Mouse (Mus musculus) E14TG2a.4 (cell line): ENCODE results near the gene Tmem246.
A peak's percentile ranks its signal among the peaks of the same experiment; 100 is the strongest.
"Not testable (repeated sequence)": the region's sequence is repeated elsewhere in the genome, so short reads cannot be mapped to it uniquely, and the experiment has no call there.

Source experiments
- H3K27me3 ChIP-seq: 2 replicates; pipeline ENCODE4 v1.6.1; 2014; ENCODE audit warnings: low read length, control low read depth; ENCODE audit not compliant: insufficient read depth
- H3K36me3 ChIP-seq: 2 replicates; pipeline ENCODE4 v1.6.1; 2014; ENCODE audit warnings: low read length, control low read depth; ENCODE audit not compliant: insufficient read depth
- H3K4me1 ChIP-seq: replicated peaks from 2 replicates; pipeline ENCODE4 v1.6.1; 2014; ENCODE audit warnings: low read depth, low read length, control low read depth
- H3K4me3 ChIP-seq: replicated peaks from 2 replicates; pipeline ENCODE4 v1.5.1; 2014; ENCODE audit warnings: mild to moderate bottlenecking, low read length
- H3K9me3 ChIP-seq: 2 replicates; pipeline ENCODE4 v1.6.1; 2014; ENCODE audit warnings: low read length, control low read depth
- CTCF ChIP-seq: conservative IDR thresholded peaks from 2 replicates; pipeline ENCODE4 v1.5.1; 2014; ENCODE audit warnings: low read length
- NANOG ChIP-seq: IDR thresholded peaks from 2 replicates; pipeline ENCODE4 v1.6.1; 2014; ENCODE audit warnings: borderline replicate concordance, low read length, mixed read lengths
- POU5F1 ChIP-seq: IDR thresholded peaks from 2 replicates; pipeline ENCODE4 v1.6.1; 2014; ENCODE audit warnings: low read length, borderline replicate concordance

The Tmem246 gene

GRCm38 (mm10) chr4:49597183-49598100, at the start of gene Tmem246:
Tmem246 (minus strand) TSS chr4:49597876.
- H3K4me1 ChIP-seq, result no peaks in the 10 kb centered on the region; the same call in 1 of the 2 replicates
- H3K9me3 ChIP-seq, result no peaks in the 10 kb centered on the region
- no peaks in the 10 kb centered on the region for H3K36me3 ChIP-seq
- TF ChIP-seq POU5F1, result no peak
- TF ChIP-seq NANOG, result no peak
- TF ChIP-seq CTCF, result no peak
- H3K4me3 ChIP-seq, result peak within 1 kb of the TSS; percentile 88
- H3K27me3 ChIP-seq, result peaks cover 47% of the 10 kb centered on the region

- Histone ChIP-seq H3K4me3 (no peak overlapping the region), H3K36me3 (peaks cover 83% of the 10 kb centered on the region)
Measured at GRCm38 (mm10) chr4:49639913-49640312, 42.2 kb upstream of the Tmem246 start.

GRCm38 (mm10) chr4:49637821-49638220, 40.1 kb upstream of the Tmem246 start:
- Histone ChIP-seq H3K27me3 (no peaks in the 10 kb centered on the region), H3K36me3 (peaks cover 79% of the 10 kb centered on the region), H3K4me3 (no peak overlapping the region), H3K9me3 (no peaks in the 10 kb centered on the region), H3K4me1 (peaks cover 4% of the 10 kb centered on the region; the same call in 1 of the 2 replicates)
- TF ChIP-seq NANOG (no peak), POU5F1 (no peak), CTCF (no peak)

More at GRCm38 (mm10) chr4:49639913-49640312, 42.2 kb upstream of the Tmem246 start:
- H3K27me3 ChIP-seq, result no peaks in the 10 kb centered on the region
- H3K4me1 ChIP-seq, result no peaks in the 10 kb centered on the region
- TF ChIP-seq NANOG, result no peak
- no peaks in the 10 kb centered on the region for H3K9me3 ChIP-seq

- peaks cover 38% of the 10 kb centered on the region for H3K36me3 ChIP-seq
- peaks cover 9% of the 10 kb centered on the region; the same call in 1 of the 2 replicates for H3K4me1 ChIP-seq
- TF ChIP-seq POU5F1 (no peak), NANOG (no peak), CTCF (no peak)
- H3K4me3 ChIP-seq, result peak overlapping the region; percentile 97
- H3K9me3 ChIP-seq, result no peaks in the 10 kb centered on the region
- H3K27me3 ChIP-seq, result no peaks in the 10 kb centered on the region
Measured at GRCm38 (mm10) chr4:49632139-49632481, 34.4 kb upstream of the Tmem246 start.

GRCm38 (mm10) chr4:49631319-49632138, 33.9 kb upstream of the Tmem246 start, which contains the start of gene Rnf20:
Rnf20 (plus strand) TSS chr4:49632006.
- H3K9me3 ChIP-seq, result no peaks in the 10 kb centered on the region

GRCm38 (mm10) chr4:49628941-49629340, 31.3 kb upstream of the Tmem246 start:
- Histone ChIP-seq H3K36me3 (peaks cover 6% of the 10 kb centered on the region), H3K4me1 (peaks cover 9% of the 10 kb centered on the region; the same call in 1 of the 2 replicates), H3K27me3 (no peaks in the 10 kb centered on the region), H3K9me3 (no peaks in the 10 kb centered on the region), H3K4me3 (no peak overlapping the region)
- TF ChIP-seq POU5F1 (no peak), CTCF (no peak), NANOG (no peak)

More at GRCm38 (mm10) chr4:49631319-49632138, 33.9 kb upstream of the Tmem246 start, which contains the start of gene Rnf20:
- H3K27me3 ChIP-seq, result no peaks in the 10 kb centered on the region
- peaks cover 32% of the 10 kb centered on the region for H3K36me3 ChIP-seq
- H3K4me3 ChIP-seq, result peak within 1 kb of the TSS; percentile 97
- H3K4me1 ChIP-seq, result peaks cover 9% of the 10 kb centered on the region; the same call in 1 of the 2 replicates
- TF ChIP-seq CTCF (no peak), NANOG (no peak), POU5F1 (no peak)

- no peaks in the 10 kb centered on the region for H3K4me1 ChIP-seq
- no peak for TF ChIP-seq POU5F1
- TF ChIP-seq CTCF, result peak; percentile 73
- no peak for TF ChIP-seq NANOG
Measured at GRCm38 (mm10) chr4:49626973-49627372, 29.3 kb upstream of the Tmem246 start.

GRCm38 (mm10) chr4:49624969-49625368, 27.3 kb upstream of the Tmem246 start:
- H3K27me3 ChIP-seq, H3K4me1 ChIP-seq, H3K4me3 ChIP-seq, H3K36me3 ChIP-seq: not testable (repeated sequence)
- peaks cover 30% of the 10 kb centered on the region for H3K9me3 ChIP-seq

More at GRCm38 (mm10) chr4:49626973-49627372, 29.3 kb upstream of the Tmem246 start:
- Histone ChIP-seq H3K36me3 (no peaks in the 10 kb centered on the region), H3K9me3 (peaks cover 17% of the 10 kb centered on the region), H3K4me3 (no peak overlapping the region), H3K27me3 (no peaks in the 10 kb centered on the region)
